Mouse (Mus musculus) kidney, adult 8-10 months (tissue): ENCODE results near the gene Rad51b.

Source experiments
- DNase-seq, 2 experiments: peaks; one replicate each; pipeline ENCODE4 v3.0.0; 2022

Rad51b gene

DNA sequence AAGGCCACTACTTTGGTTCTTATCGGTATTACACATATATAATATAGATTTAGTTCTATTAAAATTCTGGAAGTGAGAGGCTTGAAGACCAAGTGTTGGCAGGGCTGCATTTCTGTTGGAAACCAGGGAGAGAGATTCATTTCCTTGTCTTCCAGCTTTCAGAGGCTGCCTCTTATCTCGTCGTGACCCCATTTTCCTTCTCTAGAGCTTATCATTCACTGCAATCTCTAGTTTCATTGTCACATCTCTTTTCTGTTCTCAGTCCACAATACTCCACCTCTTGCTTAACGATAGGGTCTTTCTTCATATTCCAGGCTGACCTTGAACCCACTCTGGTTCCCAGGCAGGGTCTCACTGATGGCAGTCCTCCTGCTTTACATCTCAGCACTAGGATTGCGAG, 202.7 kb downstream of the Rad51b start:
- DNase-seq: no peak

- no peak for DNase-seq
These were observed 204.8 kb downstream of the Rad51b start for GRCm38 (mm10) chr12:79501877-79502276.

DNA sequence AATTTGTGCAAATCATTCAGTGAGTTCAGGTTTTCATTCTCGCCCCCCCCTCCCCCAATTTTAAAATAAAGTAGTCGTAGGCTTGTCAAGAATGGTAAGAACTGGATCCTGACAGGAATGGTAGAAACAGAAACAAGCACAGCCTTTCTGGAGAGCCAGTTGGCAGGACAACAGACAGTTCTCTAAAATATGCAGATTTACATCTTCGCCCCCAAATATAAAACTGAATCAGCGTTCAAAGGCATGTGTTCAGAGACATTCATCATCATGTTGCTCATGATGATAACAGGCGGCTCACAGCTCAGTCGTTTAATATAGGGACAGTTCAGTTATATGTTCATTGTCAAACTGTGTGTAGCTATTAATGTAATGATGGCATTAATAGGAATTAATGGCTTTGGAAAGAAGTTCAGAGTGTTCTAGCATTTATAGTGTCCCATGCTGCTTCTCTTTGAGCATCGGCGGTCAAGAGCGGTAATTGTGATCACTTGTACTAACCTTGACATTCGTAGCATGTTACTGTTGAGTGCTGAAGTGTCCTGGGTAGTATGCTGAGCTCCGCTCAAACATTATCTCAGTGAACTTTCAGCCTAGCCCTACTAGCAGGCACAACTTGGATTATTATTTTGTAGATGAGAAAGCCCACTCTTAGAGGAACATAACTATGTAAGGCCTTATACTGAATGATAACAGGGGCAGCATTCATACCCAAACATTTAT, 205.9 kb downstream of the Rad51b start:
- DNase-seq: no peak

- peak; percentile 57 to 68 for DNase-seq
These were observed 206.8 kb downstream of the Rad51b start for GRCm38 (mm10) chr12:79503582-79504515.

DNA sequence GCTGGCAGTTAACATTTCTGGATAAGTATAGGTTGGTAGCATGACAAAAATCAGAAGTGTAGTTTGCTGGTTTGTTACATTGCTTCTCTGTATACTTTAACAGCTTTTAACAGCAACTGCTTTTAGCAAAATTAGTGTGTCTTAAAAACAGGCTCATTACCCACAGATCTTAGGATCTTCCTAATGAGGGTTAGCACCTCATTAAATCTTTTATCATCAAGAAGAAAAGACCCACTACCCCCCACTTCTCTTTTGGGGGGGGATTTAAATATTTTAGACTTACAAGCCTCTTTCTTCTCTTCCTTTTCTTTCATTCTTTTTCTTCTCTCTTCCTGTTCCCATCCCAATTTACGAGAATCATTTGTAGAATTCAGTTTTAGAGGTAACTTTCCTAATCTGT, 207.6 kb downstream of the Rad51b start:
- no peak for DNase-seq

GRCm38 (mm10) chr12:79506421-79506820, 209.3 kb downstream of the Rad51b start:
- peak in 1 of 2 experiments; percentile 42 for DNase-seq

GRCm38 (mm10) chr12:79507141-79507681, 210.1 kb downstream of the Rad51b start:
- peak; percentile 75 to 79 for DNase-seq

GRCm38 (mm10) chr12:79511454-79512204, 214.5 kb downstream of the Rad51b start:
- DNase-seq: no peak

DNA sequence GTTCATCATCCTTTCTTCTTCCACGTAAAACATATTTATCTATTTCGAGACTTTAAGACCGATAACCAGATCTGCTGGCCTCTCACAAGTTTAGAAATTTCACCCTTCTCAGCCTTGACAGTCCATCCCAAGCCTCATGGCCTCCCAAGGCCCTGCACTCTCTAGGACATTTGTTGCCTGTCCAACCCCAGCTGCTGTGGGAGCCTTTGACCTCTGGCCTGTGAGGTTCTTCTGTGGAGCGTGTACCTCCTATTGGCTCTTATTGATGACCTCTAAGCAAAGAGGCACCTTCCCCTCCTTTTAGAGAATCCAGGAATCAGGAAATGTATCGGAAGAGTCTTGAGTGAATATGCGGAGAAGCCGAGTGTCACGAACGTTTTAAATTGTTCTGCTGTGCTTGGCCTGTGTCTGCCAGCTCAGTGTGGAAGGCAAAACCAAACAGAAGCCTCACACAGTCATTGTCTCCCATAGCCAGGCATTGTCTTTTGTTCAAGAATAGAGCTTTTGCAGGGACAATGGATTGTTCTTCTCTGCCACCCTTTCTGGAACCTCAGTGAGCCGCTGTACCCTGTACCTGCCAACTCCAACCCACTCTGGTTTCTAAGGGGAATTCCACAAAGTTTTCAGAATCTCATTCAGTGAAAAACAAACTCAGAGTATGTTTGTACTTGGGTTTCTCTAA, 215.3 kb downstream of the Rad51b start:
- DNase-seq: no peak

GRCm38 (mm10) chr12:79512982-79513681, 216.1 kb downstream of the Rad51b start:
- DNase-seq: no peak

GRCm38 (mm10) chr12:79514680-79515079, 217.6 kb downstream of the Rad51b start:
- no peak for DNase-seq

DNA sequence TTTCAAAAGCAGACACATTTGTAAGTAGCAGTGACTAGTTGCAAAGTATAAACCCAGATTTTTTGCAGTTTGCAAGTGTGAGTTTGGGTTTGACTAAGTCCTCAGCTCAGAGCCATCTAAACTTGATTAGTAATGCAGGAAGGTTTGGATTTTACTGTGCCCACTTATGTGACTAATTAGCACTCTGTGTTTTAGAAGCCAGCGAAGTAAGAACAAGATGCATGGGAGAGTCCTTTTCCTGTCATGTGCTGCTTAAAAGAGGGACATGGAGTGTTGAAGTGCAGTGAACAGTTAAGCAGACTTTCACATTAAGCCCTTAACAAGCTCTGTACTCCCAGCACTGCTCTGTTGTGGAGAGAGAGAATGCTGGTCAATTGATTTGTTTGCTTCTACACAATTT, 225.3 kb downstream of the Rad51b start:
- no peak for DNase-seq

DNA sequence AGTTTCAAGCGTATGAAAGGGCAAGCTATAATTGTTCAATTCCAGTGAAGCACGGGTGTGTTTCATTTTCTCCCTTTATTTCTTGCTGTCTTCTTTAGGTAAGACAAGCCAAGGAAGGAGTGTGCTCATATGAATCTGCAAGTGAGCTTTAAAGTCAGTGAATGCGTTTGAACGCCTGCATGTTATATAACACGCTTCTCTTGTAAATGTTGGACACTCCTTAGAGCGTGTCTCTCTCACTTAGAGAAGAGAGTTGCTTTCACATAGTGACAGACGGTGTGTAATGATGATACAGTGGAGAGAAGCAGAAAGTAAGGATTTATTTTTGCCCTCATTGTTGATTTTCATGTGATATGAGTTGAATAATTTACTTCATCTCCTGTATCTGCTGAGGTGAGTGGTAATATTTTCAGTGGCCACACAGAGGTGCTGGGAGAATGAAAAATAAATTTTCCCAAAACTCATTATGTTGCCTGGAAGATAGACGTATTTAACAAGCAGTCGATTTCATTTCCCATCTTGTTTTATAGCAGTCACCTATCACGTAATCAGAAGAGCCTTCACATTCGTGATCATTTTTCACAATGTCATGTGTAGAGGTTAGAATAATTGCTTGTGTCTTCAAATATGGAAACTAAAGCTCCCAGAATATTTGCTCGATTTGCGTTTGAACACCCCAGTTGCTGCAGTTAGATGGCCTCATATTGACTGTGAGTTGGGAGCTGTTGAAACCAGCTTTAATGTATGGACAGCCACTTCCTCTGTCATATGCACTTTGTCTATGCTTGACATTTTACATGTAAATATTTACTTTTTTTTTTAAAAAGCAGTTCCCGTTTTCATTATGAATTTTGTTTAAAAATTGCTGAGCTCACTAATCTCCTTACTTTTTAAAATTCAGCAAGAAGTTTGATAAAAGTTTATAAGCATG, 228.1 kb downstream of the Rad51b start:
- no peak for DNase-seq

DNA sequence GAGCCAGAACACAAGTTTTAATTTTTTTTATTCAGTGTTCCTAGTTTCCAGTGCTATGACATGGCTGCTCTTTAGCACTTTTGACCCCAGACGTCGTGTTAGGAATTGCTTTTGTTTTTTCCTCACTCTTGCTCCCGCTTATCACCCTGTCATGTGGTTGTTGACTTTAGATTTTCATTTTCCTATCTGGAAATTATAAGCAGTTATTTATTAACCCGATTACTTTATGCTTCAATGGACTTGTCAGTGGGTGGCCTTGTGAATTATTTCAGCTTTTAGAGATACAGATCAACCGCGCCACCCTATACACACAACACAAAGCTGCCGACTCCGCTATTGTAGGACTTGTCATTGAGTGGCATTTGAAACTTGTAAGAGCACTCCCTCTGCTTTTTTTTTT, 228.8 kb downstream of the Rad51b start:
- DNase-seq: no peak

GRCm38 (mm10) chr12:79527222-79527621, 230.1 kb downstream of the Rad51b start:
- no peak for DNase-seq

DNA sequence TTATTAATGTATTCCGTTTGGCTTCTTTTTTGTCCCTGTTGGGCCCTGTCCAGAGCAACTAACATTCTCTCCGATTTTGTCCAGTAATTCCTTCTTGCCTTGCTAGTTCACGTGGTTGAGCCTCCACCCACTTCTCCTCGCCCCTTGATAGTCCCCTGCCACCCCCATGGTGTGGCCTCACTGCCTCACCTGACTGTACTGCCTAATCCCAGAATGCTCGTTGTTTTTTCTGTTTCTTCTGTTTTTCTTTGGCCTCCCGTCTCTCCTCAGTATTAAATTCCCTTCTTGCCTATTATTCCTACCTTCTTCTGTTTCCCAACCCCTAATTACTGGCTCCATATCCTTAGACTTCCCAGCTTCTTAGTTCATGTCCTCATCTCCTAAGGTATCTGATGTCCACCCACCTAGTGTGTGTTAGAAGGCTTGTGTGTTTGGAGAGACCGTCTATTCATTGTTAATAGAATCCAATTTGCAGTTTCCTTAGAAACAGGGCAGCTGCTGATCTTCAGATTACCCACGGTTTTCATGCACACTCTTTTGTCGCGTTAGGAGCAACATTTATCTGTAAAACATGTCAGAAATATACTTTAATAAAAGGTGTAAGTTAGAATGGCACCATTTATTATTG, 233.3 kb downstream of the Rad51b start:
- no peak for DNase-seq

DNA sequence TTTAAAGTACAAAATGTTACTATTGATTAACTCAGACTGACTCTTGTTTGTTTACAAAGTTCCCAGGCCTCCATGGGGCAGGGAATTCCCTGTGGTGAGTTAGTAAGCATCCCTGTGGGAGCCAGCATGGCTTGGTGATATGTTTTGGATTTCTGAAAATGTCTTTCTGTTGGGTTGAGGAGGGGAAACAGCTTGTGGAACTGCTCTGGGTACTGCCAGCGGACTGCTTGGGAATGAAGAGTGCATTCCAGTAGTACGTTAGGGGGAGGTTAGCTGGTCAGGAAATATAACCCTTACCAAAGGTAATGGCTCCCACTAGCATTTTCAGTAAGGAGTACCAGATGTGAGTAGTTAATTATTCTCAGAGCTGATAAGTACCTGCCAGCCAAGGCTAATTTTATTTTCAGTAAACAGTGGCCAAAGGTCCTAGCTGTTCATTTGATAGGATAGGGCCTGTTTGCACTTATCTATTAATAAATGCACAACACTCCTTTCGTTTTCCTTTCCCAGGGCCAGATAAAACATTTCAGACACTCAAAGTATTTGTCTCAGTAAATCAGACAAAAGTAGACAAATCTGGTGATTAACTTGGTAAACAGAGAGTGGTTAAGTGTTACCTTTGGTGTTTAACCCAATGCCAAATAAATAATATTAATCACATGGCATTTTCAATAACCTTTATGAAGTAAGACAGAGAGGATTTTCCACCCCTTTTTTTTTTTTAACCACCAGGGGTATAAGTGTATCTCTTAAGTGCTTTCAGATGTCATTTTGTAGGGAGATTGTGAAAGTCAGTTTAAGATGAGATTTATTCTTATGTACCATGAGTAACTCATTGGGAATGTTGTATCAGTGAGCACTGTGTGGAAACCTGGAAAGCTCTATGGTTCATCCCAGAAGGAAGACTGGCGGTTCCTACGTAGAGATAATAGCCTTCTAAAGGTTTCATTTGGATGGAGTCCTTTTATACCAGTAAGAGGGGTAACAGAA, 235.0 kb downstream of the Rad51b start:
- peak; percentile 38 to 82 for DNase-seq

DNA sequence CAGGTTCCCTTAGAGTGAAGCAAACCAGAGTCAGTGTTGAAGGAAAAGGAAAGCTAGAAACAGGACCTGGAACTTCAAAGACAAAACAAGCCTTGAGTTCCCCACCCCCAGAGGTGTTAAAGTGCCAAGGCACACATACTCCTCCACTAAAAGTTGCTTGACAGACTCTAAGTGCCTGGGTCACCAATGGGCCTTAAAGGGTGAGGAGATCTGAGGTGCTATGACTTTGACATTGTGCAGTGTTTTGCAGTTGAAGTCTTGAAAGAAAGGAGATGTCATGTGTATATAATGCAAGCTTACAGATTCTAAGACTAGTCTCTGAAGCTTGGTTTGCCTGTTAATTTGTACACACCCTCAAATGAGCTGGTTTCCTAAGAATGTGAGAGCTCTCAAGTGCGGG, 237.7 kb downstream of the Rad51b start:
- DNase-seq: no peak
